Comparison of ENCODE assay signal across 22 mouse cellular contexts in the genomic region with DNA sequence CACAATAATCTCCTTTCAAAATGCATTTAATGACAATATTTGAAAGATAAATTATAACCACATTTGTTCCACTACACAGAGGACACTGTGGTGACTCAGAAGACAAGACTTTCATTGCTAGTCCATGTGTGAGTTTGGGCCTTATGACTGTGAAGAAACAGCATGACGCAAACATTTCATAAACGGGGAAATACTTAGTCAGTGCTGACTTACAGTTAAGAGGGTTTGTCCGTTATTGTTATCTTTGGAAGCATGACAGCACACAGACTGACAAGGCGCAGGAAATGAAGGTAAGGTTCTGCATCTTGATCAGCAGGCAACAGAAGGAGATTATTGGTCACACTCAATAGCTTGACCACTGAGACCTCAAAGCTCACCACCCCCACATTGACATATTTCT.
DNase-seq lines count a peak whose midpoint lies in the region; ATAC-seq and TF ChIP-seq lines count a peak whose summit lies in the region.
"Had no signal": no experiment of that assay in that cellular context is flagged by ENCODE, and none has a peak within 500 bp of the region (broad histone marks: within the 10 kb centered on the region; RNA-seq: fewer than 3 reads in every experiment).

No protein-coding gene starts in this region.

- H3K79me2 ChIP-seq in MEL (ENCODE audit: control insufficient read depth, insufficient read depth, low read length, poor library complexity) = no peaks in the 10 kb centered on the region

- no peak for TF ChIP-seq POLR2A in MEL (IDR thresholded peaks at IDR 0.05; ENCODE audit: control insufficient read depth in 1 of 2, insufficient read depth in 1 of 2, low read depth in 1 of 2, low read length in 2 of 2, poor library complexity in 1 of 2)

- H3K9ac ChIP-seq in MEL (ENCODE audit: control insufficient read depth, low read depth, low read length, poor library complexity, severe bottlenecking) = no peak overlapping the region
- H3K9ac ChIP-seq: embryonic facial prominence, embryonic 13.5 days; forebrain, embryonic 15.5 days; hindbrain, embryonic 13.5 days had no signal

- H3K27me3 ChIP-seq in MEL (ENCODE audit: control insufficient read depth in 1 of 2, insufficient read depth in 2 of 2, low read length in 2 of 2) (no peaks in the 10 kb centered on the region), Patski (no peaks in the 10 kb centered on the region)
- H3K27me3 ChIP-seq: embryonic facial prominence, embryonic 13.5 days; forebrain, embryonic 15.5 days; hindbrain, embryonic 13.5 days had no signal

- intact Hi-C loops in left cerebral cortex, postnatal 10 days (cut with DNase I) = no loop called here

- H3K9me3 ChIP-seq in MEL (replicated peaks; ENCODE audit: insufficient read depth, low read length) = no peaks in the 10 kb centered on the region
- H3K9me3 ChIP-seq: embryonic facial prominence, embryonic 13.5 days; forebrain, embryonic 15.5 days; heart, embryonic 10.5 days; hindbrain, embryonic 13.5 days had no signal

- CTCF ChIA-PET in Patski (lab: Charles Lee) = no interaction called here

- no peak overlapping the region for H3K4me3 ChIP-seq in MEL (ENCODE audit: control insufficient read depth in 1 of 2, insufficient read depth in 1 of 2, low read depth in 2 of 2, low read length in 2 of 2)
- H3K4me3 ChIP-seq: embryonic facial prominence, embryonic 13.5 days; forebrain, embryonic 15.5 days; heart, embryonic 10.5 days; hindbrain, embryonic 13.5 days had no signal

- H3K36me3 ChIP-seq in MEL (ENCODE audit: control insufficient read depth in 1 of 2, insufficient read depth in 2 of 2, low read length in 2 of 2) = peaks cover 0 to 7% of the 10 kb centered on the region in 2 experiments; a peak in 2 of 4 replicates
- H3K36me3 ChIP-seq: embryonic facial prominence, embryonic 13.5 days; forebrain, embryonic 15.5 days; heart, embryonic 10.5 days; hindbrain, embryonic 13.5 days had no signal

- peak overlapping the region; percentile 21 for H3K27ac ChIP-seq in MEL (ENCODE audit: control insufficient read depth, low read depth, low read length)
- H3K27ac ChIP-seq: embryonic facial prominence, embryonic 13.5 days; forebrain, embryonic 15.5 days; heart, embryonic 10.5 days; hindbrain, embryonic 13.5 days; hindbrain, postnatal 0 days had no signal

- peak; percentile 62 for ATAC-seq in Patski
- ATAC-seq: forebrain, embryonic 15.5 days; hindbrain, postnatal 0 days had no signal

- TF ChIP-seq CTCF in MEL (IDR thresholded peaks at IDR 0.05 in 2 of 3, conservative IDR thresholded peaks at IDR 0.05 in 1 of 3; ENCODE audit: control insufficient read depth in 1 of 3, insufficient read depth in 1 of 3, low read depth in 2 of 3, low read length in 3 of 3, poor library complexity in 1 of 3, severe bottlenecking in 1 of 3) (no peak), Patski (IDR thresholded peaks at IDR 0.05) (no peak)

- peaks cover 0 to 23% of the 10 kb centered on the region in 2 experiments; a peak in 3 of 4 replicates for H3K4me1 ChIP-seq in MEL (ENCODE audit: control insufficient read depth in 1 of 2, insufficient read depth in 2 of 2, low read length in 2 of 2)
- H3K4me1 ChIP-seq: embryonic facial prominence, embryonic 13.5 days; forebrain, embryonic 15.5 days; heart, embryonic 10.5 days; hindbrain, embryonic 13.5 days had no signal

- POLR2A ChIA-PET in Patski (lab: Charles Lee) = no interaction called here

- in situ Hi-C loops in Patski (cut with MboI; ENCODE audit: low pct_unique_long_range_greater_than_20kb) = no loop called here

- peak; percentile 84 to 96 for TF ChIP-seq EP300 in MEL (IDR thresholded peaks at IDR 0.05; ENCODE audit: low read depth in 1 of 2, low read length in 2 of 2)

- peak; percentile 61 for DNase-seq in 3T3-L1 (ENCODE audit: low read depth, low spot score)
- DNase-seq in MEL (ENCODE audit: low read depth, low spot score) = peak; percentile 73
- no peak for DNase-seq in Patski (ENCODE audit: low read depth, low spot score)
- DNase-seq in gonadal fat pad, adult 2 months (ENCODE audit: low read depth) = peak; percentile 33
- DNase-seq in layer of hippocampus, postnatal 14 days (ENCODE audit: low spot score in 2 of 2) = no peak
- no peak for DNase-seq in retina, embryonic 14.5 days (ENCODE audit: low spot score)
- no peak for DNase-seq in left cerebral cortex, postnatal 10 days (ENCODE audit: extremely low spot score in 1 of 2, low spot score in 2 of 2)
- no peak for DNase-seq in thymus, postnatal 25 days
- DNase-seq: adrenal gland, adult 2 months; adrenal gland, postnatal 25 days; B cell, adult 2 months; cerebellum, adult 18-20 months; cerebellum, adult 9-11 months; cerebellum, postnatal 36 days; gastrocnemius, postnatal 36 days; heart, adult 18-20 months; heart, postnatal 10 days had no signal

- TF ChIP-seq RAD21 in MEL (IDR thresholded peaks at IDR 0.05; ENCODE audit: low read depth, low read length) = no peak

TF ChIP-seq in MEL, 35 proteins besides CTCF, POLR2A, EP300 and RAD21:
- TF ChIP-seq CHD1 (IDR thresholded peaks at IDR 0.05; ENCODE audit: low read depth, low read length) = no peak
- TF ChIP-seq ZMIZ1 (IDR thresholded peaks at IDR 0.05; ENCODE audit: low read depth, low read length) = no peak
- peak; percentile 89; the same call in 1 of the 2 replicates for TF ChIP-seq TCF12 (IDR thresholded peaks at IDR 0.05; ENCODE audit: low read depth, low read length)
- no peak for TF ChIP-seq GABPA (IDR thresholded peaks at IDR 0.05; ENCODE audit: low read depth, low read length)
- 0 out of 2 replicates have a peak, but pooled peaks have one; percentile 15 for TF ChIP-seq SMC3 (IDR thresholded peaks at IDR 0.05; ENCODE audit: low read depth, low read length)
- no peak for TF ChIP-seq USF1 (IDR thresholded peaks at IDR 0.05; ENCODE audit: low read depth, low read length)
- TF ChIP-seq GATA1 (IDR thresholded peaks at IDR 0.05; ENCODE audit: low read depth, low read length) = peak; percentile 61; the same call in 1 of the 2 replicates
- TF ChIP-seq ZNF384 (IDR thresholded peaks at IDR 0.05; ENCODE audit: low read depth, low read length) = no peak
- no peak for TF ChIP-seq TBP (IDR thresholded peaks at IDR 0.05; ENCODE audit: low read depth, low read length)
- TF ChIP-seq SIN3A (IDR thresholded peaks at IDR 0.05; ENCODE audit: low read length) = peak; percentile 54; the same call in 1 of the 2 replicates
- TF ChIP-seq MYB (IDR thresholded peaks at IDR 0.05; ENCODE audit: low read depth, low read length) = peak; percentile 95
- TF ChIP-seq KAT2A (conservative IDR thresholded peaks at IDR 0.05; ENCODE audit: low read depth, low read length) = peak; percentile 59
- TF ChIP-seq MAFK (IDR thresholded peaks at IDR 0.05; ENCODE audit: borderline replicate concordance, low read depth, low read length) = no peak
- no peak for TF ChIP-seq MYC (IDR thresholded peaks at IDR 0.05; ENCODE audit: low read depth, low read length)
- TF ChIP-seq JUND (IDR thresholded peaks at IDR 0.05; ENCODE audit: low read depth, low read length) = 0 out of 2 replicates have a peak, but pooled peaks have one; percentile 43
- TF ChIP-seq MAX (IDR thresholded peaks at IDR 0.05; ENCODE audit: low read length) = peak; percentile 54; the same call in 1 of the 2 replicates
- TF ChIP-seq RCOR1 (IDR thresholded peaks at IDR 0.05; ENCODE audit: low read depth, low read length) = peak; percentile 32; the same call in 1 of the 2 replicates
- no peak for TF ChIP-seq NELFE (IDR thresholded peaks at IDR 0.05; ENCODE audit: low read depth, low read length)
- TF ChIP-seq E2F4 (IDR thresholded peaks at IDR 0.05; ENCODE audit: borderline replicate concordance, low read depth, low read length) = no peak
- TF ChIP-seq HCFC1 (IDR thresholded peaks at IDR 0.05; ENCODE audit: low read depth, low read length) = no peak
- TF ChIP-seq ETS1 (IDR thresholded peaks at IDR 0.05; ENCODE audit: low read depth, low read length) = peak; percentile 69; the same call in 1 of the 2 replicates

Comparison
In these comparisons a context has a peak if more than half of its experiments do, and no peak if none do; other contexts are left out.
1. DNase-seq: peak in 3T3-L1 (single experiment), MEL (single experiment) and gonadal fat pad, adult 2 months (single experiment); none in Patski (single experiment), layer of hippocampus, postnatal 14 days (0 of 2), retina, embryonic 14.5 days (single experiment), left cerebral cortex, postnatal 10 days (0 of 2) and thymus, postnatal 25 days (single experiment).